Mouse (Mus musculus) adrenal gland, postnatal 25 days (tissue): ENCODE results near the gene Ulk3. TPM values are rescaled to one million over a fixed set of nuclear protein-coding genes. Genes with fewer than 3 reads are reported as not detected.

Experiments used
- DNase-seq: peaks from one replicate; pipeline ENCODE4 v3.0.0; 2021; ENCODE audit warnings: mixed read lengths
- total RNA-seq: library from RNA; stranded (reverse); gene quantifications from 2 replicates; pipeline ENCODE4 v1.2.3, GENCODE M21; 2021

Ulk3 gene
- total RNA-seq, 1 experiment from 2014 or later, result 27.5 TPM

GRCm38 (mm10) chr9:57644442-57644943, 55.2 kb downstream of the Ulk3 start:
- no peak for DNase-seq

GRCm38 (mm10) chr9:57644944-57645893, 56.0 kb downstream of the Ulk3 start:
- peak; percentile 95 for DNase-seq

Other genes starting within 250 kb of the Ulk3 start
- gene Ppcdc, start 149.3 kb upstream of the Ulk3 start, total RNA-seq, result 17.4 and 31.5 TPM in 2 replicates
- 10.8 and 14.4 TPM in 2 replicates for gene Scamp5, start 121.4 kb upstream of the Ulk3 start, total RNA-seq
- gene Rpp25, start 85.4 kb upstream of the Ulk3 start, total RNA-seq, result 5.0 and 6.5 TPM in 2 replicates
- gene Cox5a, start 68.2 kb upstream of the Ulk3 start, total RNA-seq, result 410 and 447 TPM in 2 replicates
- gene Fam219b, start 51.9 kb upstream of the Ulk3 start, total RNA-seq, result 25.2 and 29.2 TPM in 2 replicates
- 37.2 and 46.9 TPM in 2 replicates for gene Mpi, start 36.7 kb upstream of the Ulk3 start, total RNA-seq
- 54.6 and 67.0 TPM in 2 replicates for gene Scamp2, start 28.5 kb upstream of the Ulk3 start, total RNA-seq
- not detected in 2 replicates for gene Cplx3, start 16.8 kb downstream of the Ulk3 start, total RNA-seq
- gene Lman1l, start 31.3 kb downstream of the Ulk3 start, total RNA-seq, result not detected in 2 replicates
- gene Csk, start 64.2 kb downstream of the Ulk3 start, total RNA-seq, result 70.4 and 105 TPM in 2 replicates
- 5.5 TPM in 1 of 2 replicates, not detected in the other for gene Cyp1a2, start 94.3 kb downstream of the Ulk3 start, total RNA-seq
- 0.12 and 0.57 TPM in 2 replicates for gene Cyp1a1, start 98.5 kb downstream of the Ulk3 start, total RNA-seq
- gene Edc3, start 119.1 kb downstream of the Ulk3 start, total RNA-seq, result 10.5 and 11.2 TPM in 2 replicates
- 71.1 and 91.1 TPM in 2 replicates for gene Clk3, start 176.4 kb downstream of the Ulk3 start, total RNA-seq
- gene Arid3b, start 247.3 kb downstream of the Ulk3 start, total RNA-seq, result 3.9 and 4.9 TPM in 2 replicates